Mouse (Mus musculus) stomach, embryonic 14.5 days (tissue): ENCODE data around the gene Ankrd39. TPM values are rescaled to one million over a fixed set of nuclear protein-coding genes. Genes with fewer than 3 reads are reported as not detected.

Experiments used
- ATAC-seq: fragments of 200-750 bp; cut with Nextera tagmentation; 2 replicates; pipeline ENCODE4 v1.8.0; 2017; ENCODE audit warnings: low read depth, moderate TSS enrichment; ENCODE audit not compliant: insufficient number of reproducible peaks, insufficient read depth, low FRiP score
- H3K27ac ChIP-seq: fragments of 300-500 bp; sonication (generic); 2 replicates; pipeline ENCODE4 v1.5.1; 2014; ENCODE audit warnings: mild to moderate bottlenecking, low read length, moderate library complexity, mixed read lengths
- H3K27me3 ChIP-seq: fragments of 300-500 bp; sonication (generic); 2 replicates; pipeline ENCODE4 v1.6.1; 2014; ENCODE audit warnings: low read length, control low read depth, mixed read lengths; ENCODE audit not compliant: control insufficient read depth, insufficient read depth
- H3K36me3 ChIP-seq: fragments of 300-500 bp; sonication (generic); 2 replicates; pipeline ENCODE4 v1.6.1; 2014; ENCODE audit warnings: mild to moderate bottlenecking, control low read depth, low read length, moderate library complexity, mixed read lengths; ENCODE audit not compliant: control insufficient read depth, insufficient read depth
- H3K4me1 ChIP-seq: fragments of 300-500 bp; sonication (generic); 2 replicates; pipeline ENCODE4 v1.6.1; 2014; ENCODE audit warnings: low read length, control low read depth, mixed read lengths; ENCODE audit not compliant: control insufficient read depth, insufficient read depth
- H3K4me2 ChIP-seq: fragments of 300-500 bp; sonication (generic); replicated peaks from 2 replicates; pipeline ENCODE4 v1.6.1; 2014; ENCODE audit warnings: low read depth, low read length, control low read depth
- H3K4me3 ChIP-seq: fragments of 300-500 bp; sonication (generic); 2 replicates; pipeline ENCODE4 v1.5.1; 2014; ENCODE audit warnings: low read depth, low read length, control low read depth
- H3K9ac ChIP-seq: fragments of 300-500 bp; sonication (generic); replicated peaks from 2 replicates; pipeline ENCODE4 v1.6.1; 2014; ENCODE audit warnings: low read depth, mild to moderate bottlenecking, control low read depth, low read length, moderate library complexity, mixed read lengths
- H3K9me3 ChIP-seq: fragments of 300-500 bp; sonication (generic); 2 replicates; pipeline ENCODE4 v1.6.1; 2016; ENCODE audit warnings: low read depth, low read length, control low read depth; ENCODE audit not compliant: control insufficient read depth
- WGBS: fragments of 180-500 bp; shearing (Covaris S2); extraction: QIAGEN DNeasy Blood & Tissue Kit; methylation state at CpG from one replicate; pipeline ENCODE4 v1.1.7; 2014; 5-methylcytosine and 5-hydroxymethylcytosine counted together
- polyA plus RNA-seq: library from polyadenylated mRNA; unstranded; fragments of >200 nt; fragmentation: Nextera tagmentation; extraction: Ambion mirVana; gene quantifications from 2 replicates; pipeline ENCODE4 v1.2.1, GENCODE M21; 2014

Gene Ankrd39
- polyA plus RNA-seq, 1 experiment from 2014 or later, result 30.4 TPM

DNA sequence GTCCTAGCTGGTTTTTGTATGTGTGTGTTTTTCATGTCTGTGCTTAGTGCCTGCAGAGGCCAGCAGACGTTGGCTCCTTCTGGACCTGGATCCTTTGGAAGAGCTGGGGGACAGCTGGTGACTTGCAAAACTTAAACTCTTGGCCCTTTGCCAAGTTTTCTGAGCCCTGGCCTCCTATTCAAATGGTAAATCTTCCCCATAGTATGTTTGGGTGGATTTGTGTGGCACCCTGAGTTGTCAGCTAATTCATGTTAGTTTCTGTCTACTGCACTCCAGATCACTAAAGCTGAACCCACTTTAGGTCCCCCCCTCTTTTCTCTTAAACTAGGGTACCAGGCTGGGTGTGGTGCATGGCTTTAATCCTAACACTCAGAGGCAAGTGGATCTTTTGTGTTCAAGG is 18.9 kb downstream of the Ankrd39 start:
- peak; percentile 16; the same call in 1 of the 2 replicates for ATAC-seq
- Histone ChIP-seq H3K4me2 (no peak overlapping the region), H3K9me3 (no peaks in the 10 kb centered on the region), H3K36me3 (peaks cover 15% of the 10 kb centered on the region), H3K27me3 (no peaks in the 10 kb centered on the region), H3K4me1 (0 out of 2 replicates have a peak, but pooled peaks cover 1% of the 10 kb centered on the region), H3K9ac (no peak overlapping the region), H3K27ac (no peak overlapping the region), H3K4me3 (no peak overlapping the region)
- WGBS, result 21% methylated on average over 1 of the region's 1 CpGs

- no peaks in the 10 kb centered on the region for H3K9me3 ChIP-seq
- no peak for ATAC-seq
- 89% methylated on average over 10 of the region's 10 CpGs for WGBS
- peaks cover 10% of the 10 kb centered on the region; the same call in 1 of the 2 replicates for H3K4me1 ChIP-seq
- no peak overlapping the region for H3K27ac ChIP-seq
- H3K9ac ChIP-seq, result no peak overlapping the region
- no peak overlapping the region for H3K4me2 ChIP-seq
- H3K4me3 ChIP-seq, result no peak overlapping the region
- no peaks in the 10 kb centered on the region for H3K27me3 ChIP-seq
- peaks cover 20% of the 10 kb centered on the region for H3K36me3 ChIP-seq
Measured at GRCm38 (mm10) chr1:36526903-36527302, 20.3 kb downstream of the Ankrd39 start.

DNA sequence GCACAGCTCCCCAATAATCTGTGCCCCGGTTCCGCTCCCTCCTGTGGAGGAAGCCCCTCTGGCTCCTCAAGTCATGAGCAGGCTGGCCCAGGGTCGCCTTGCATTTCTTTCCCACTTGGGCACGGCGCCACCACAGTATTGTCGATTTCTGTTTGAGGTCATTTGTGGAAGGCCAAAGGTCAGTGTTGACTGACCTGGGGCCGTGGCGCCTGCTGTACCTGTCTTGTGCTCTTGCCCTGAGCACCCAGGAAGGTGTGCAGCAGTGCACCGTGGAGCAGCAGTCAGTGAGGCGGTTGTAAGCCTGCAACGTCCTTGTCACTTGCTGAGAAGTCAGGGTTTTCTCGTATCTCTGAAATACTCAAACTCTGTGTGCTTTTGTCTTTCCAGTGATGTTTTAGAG is 21.5 kb downstream of the Ankrd39 start:
- Histone ChIP-seq H3K27me3 (no peaks in the 10 kb centered on the region), H3K9me3 (no peaks in the 10 kb centered on the region), H3K4me1 (peaks cover 10% of the 10 kb centered on the region; the same call in 1 of the 2 replicates), H3K36me3 (peaks cover 28% of the 10 kb centered on the region), H3K27ac (no peak overlapping the region), H3K9ac (no peak overlapping the region), H3K4me3 (no peak overlapping the region), H3K4me2 (no peak overlapping the region)
- 84% methylated on average over 12 of the region's 12 CpGs for WGBS
- ATAC-seq, result no peak

DNA sequence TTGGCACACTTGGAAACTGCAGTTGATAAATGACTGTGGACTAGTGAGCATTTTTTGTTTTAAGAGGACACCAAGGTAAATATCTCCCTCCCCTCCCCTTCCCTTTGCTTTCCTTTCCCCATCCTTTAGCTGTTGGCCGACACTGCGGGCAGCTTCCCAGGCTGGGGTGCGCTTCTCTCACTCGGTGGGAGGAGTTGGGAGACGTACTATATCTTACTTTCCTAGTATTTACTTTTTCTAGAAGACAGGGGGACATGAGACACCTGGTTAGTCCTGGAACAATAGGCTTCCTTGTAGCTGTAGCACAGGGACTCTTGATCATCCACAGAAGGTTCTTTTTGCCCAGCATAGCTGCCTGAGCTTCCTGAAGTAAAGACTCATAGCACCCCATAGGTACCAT is 23.2 kb downstream of the Ankrd39 start:
- Histone ChIP-seq H3K4me3 (no peak overlapping the region), H3K9ac (no peak overlapping the region), H3K27me3 (no peaks in the 10 kb centered on the region), H3K27ac (peak overlapping the region; percentile 76; the same call in 1 of the 2 replicates), H3K36me3 (peaks cover 39% of the 10 kb centered on the region), H3K9me3 (no peaks in the 10 kb centered on the region), H3K4me1 (peaks cover 10% of the 10 kb centered on the region; the same call in 1 of the 2 replicates), H3K4me2 (no peak overlapping the region)
- peak; percentile 54; the same call in 1 of the 2 replicates for ATAC-seq
- 39% methylated on average over 5 of the region's 5 CpGs for whole genome bisulfite sequencing

DNA sequence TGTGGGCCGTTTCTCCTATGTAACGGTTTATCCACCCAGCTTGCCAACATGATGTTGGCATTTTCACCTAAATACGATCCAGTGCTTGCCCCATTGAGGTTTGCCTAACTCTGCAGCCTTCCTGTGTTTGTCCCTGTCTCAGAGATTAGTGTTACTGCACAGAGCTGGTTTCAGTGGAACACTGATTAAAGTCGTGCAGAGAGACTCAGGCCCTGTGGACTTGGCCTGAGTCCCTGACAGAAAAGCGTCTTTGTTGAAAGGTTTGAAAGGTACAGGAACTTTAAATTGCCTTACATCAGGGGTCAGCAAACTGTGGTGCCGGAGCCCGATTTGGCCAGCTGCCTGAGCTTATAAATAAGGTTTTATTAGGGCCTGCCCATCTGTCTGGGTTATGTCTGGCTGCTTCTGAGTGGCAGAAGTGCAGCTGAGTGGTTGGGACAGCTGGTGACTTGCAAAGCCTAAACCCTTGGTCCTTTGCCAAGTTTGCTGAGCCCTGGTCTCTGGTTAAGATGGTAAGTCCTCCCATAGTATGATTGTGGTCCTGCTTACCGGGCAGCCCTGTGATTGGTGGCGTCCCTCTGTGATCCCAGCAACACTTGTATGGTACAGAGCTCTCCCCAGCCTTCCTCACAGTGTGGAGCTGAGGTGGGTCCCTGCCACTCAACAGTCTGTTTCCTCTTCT is 23.8 kb downstream of the Ankrd39 start:
- peak; percentile 53; the same call in 1 of the 2 replicates for ATAC-seq
- no peaks in the 10 kb centered on the region for H3K9me3 ChIP-seq
- peaks cover 10% of the 10 kb centered on the region; the same call in 1 of the 2 replicates for H3K4me1 ChIP-seq
- H3K4me2 ChIP-seq, result no peak overlapping the region
- H3K27ac ChIP-seq, result peak overlapping the region; percentile 76
- no peaks in the 10 kb centered on the region for H3K27me3 ChIP-seq
- no peak overlapping the region for H3K9ac ChIP-seq
- peaks cover 45% of the 10 kb centered on the region for H3K36me3 ChIP-seq
- H3K4me3 ChIP-seq, result no peak overlapping the region
- 39% methylated on average over 9 of the region's 9 CpGs for WGBS

- no peaks in the 10 kb centered on the region for H3K27me3 ChIP-seq
- H3K4me2 ChIP-seq, result no peak overlapping the region
- WGBS, result 88% methylated on average over 7 of the region's 7 CpGs
- ATAC-seq, result no peak
- no peak overlapping the region for H3K9ac ChIP-seq
- H3K9me3 ChIP-seq, result no peaks in the 10 kb centered on the region
- H3K36me3 ChIP-seq, result peaks cover 49% of the 10 kb centered on the region
- H3K4me3 ChIP-seq, result no peak overlapping the region
- H3K4me1 ChIP-seq, result peaks cover 10% of the 10 kb centered on the region; the same call in 1 of the 2 replicates
- H3K27ac ChIP-seq, result peak overlapping the region; percentile 33; the same call in 1 of the 2 replicates
Measured at GRCm38 (mm10) chr1:36522210-36522609, 25.0 kb downstream of the Ankrd39 start.

GRCm38 (mm10) chr1:36519626-36520025 is 27.6 kb downstream of the Ankrd39 start:
- ATAC-seq, result no peak
- no peak overlapping the region for H3K4me2 ChIP-seq
- H3K4me3 ChIP-seq, result no peak overlapping the region
- H3K4me1 ChIP-seq, result peaks cover 12% of the 10 kb centered on the region
- peaks cover 41% of the 10 kb centered on the region for H3K36me3 ChIP-seq
- H3K9ac ChIP-seq, result no peak overlapping the region
- 70% methylated on average over 11 of the region's 11 CpGs for WGBS
- no peaks in the 10 kb centered on the region for H3K9me3 ChIP-seq
- H3K27me3 ChIP-seq, result no peaks in the 10 kb centered on the region
- H3K27ac ChIP-seq, result no peak overlapping the region

DNA sequence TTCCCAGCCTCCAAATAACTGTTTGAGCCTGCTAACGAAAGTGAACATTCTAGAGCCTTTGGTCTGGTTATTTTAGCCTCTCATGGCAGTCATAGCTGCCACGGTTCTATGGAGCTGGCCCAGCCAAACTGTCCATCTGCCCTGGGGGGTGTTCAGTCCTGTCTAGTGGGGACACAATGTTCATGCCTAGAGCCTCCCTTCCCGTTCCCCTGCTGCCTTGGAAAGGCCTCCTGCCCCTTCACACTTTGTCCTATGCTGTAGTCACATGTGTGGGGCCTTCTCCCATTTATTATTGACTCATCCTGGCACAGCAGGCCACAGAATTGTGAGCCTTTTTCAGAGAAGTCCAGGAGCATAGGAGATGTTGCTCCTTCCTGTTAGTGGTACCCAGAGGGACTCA is 29.0 kb downstream of the Ankrd39 start:
- Histone ChIP-seq H3K4me2 (no peak overlapping the region), H3K4me1 (peaks cover 22% of the 10 kb centered on the region), H3K36me3 (peaks cover 41% of the 10 kb centered on the region), H3K4me3 (no peak overlapping the region), H3K9ac (no peak overlapping the region), H3K9me3 (no peaks in the 10 kb centered on the region), H3K27me3 (no peaks in the 10 kb centered on the region), H3K27ac (no peak overlapping the region)
- 84% methylated on average over 3 of the region's 3 CpGs for WGBS
- no peak for ATAC-seq
